Comparison of ENCODE assay signal across 8 mouse cellular contexts in the genomic region with DNA sequence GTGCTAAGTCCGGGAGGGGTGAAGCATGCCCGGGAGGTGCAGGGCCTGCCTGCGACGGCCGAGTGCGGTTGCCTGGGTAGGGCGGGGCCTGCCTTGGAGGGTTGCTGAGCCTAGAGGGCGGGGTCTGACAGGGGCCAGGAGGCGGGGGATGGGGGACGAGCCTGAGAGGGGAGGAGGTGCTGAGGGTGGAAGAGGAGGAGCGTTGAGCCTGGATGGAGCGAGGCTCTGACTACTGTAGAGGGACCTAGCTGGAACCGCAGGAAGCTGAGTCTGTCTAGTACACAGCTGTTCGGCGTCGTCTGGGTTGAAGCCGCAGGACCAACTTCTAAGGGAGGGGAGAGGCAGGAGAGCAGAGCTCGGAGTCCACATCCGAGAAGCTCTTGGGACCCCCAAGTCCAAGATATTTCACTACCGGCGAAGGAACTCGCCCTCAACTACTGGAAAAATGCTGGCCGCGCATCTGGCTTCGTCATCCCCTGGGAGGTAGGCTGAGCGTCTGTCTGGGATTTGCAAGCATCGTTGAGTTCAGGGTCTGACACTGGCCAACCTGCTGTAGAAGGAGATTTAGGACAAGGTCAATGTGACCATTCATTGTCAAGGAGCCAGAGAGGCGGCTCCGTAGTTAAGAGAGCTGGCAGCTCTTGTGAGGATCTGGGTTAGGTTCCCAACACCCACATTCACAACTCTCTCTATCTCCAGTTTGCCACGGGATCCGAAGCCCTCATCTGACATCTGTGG. TPM values are rescaled to one million over a fixed set of nuclear protein-coding genes. Genes with fewer than 3 reads are reported as not detected.
DNase-seq lines count a peak whose midpoint lies in the region; ATAC-seq and TF ChIP-seq lines count a peak whose summit lies in the region.

A gene (plus strand): TSS at position 112 of the 738 bp plus-strand sequence.

- peak within 1 kb of the TSS; percentile 81 for H3K4me2 ChIP-seq in CH12.LX (ENCODE audit: insufficient read depth, low read depth, poor library complexity, severe bottlenecking)
- peak within 1 kb of the TSS; percentile 80 for H3K4me2 ChIP-seq in heart, embryonic 15.5 days
- peak within 1 kb of the TSS; percentile 69 for H3K4me2 ChIP-seq in liver, postnatal 0 days (ENCODE audit: low read depth, low read length)
- peak within 1 kb of the TSS; percentile 64 for H3K4me2 ChIP-seq in neural tube, embryonic 13.5 days

- peaks cover 2 to 10% of the 10 kb centered on the region in 2 experiments; a peak in 2 of 4 replicates for H3K4me1 ChIP-seq in CH12.LX (ENCODE audit: control insufficient read depth in 1 of 2, insufficient read depth in 2 of 2)
- H3K4me1 ChIP-seq in heart, embryonic 15.5 days (replicated peaks): peaks cover 43% of the 10 kb centered on the region
- H3K4me1 ChIP-seq in liver, postnatal 0 days (ENCODE audit: insufficient read depth): peaks cover 24% of the 10 kb centered on the region
- peaks cover 58% of the 10 kb centered on the region for H3K4me1 ChIP-seq in neural tube, embryonic 13.5 days (replicated peaks)

- H3K4me3 ChIP-seq in CH12.LX (replicated peaks in 1 of 3; ENCODE audit: low read depth in 2 of 3, low read length in 2 of 3, poor library complexity in 1 of 3): peak within 1 kb of the TSS in 1 of 3 experiments; percentile 42
- peak within 1 kb of the TSS; percentile 45 for H3K4me3 ChIP-seq in heart, embryonic 15.5 days
- H3K4me3 ChIP-seq in liver, postnatal 0 days (ENCODE audit: low read depth, low read length): peak within 1 kb of the TSS; percentile 39
- peak within 1 kb of the TSS; percentile 36 for H3K4me3 ChIP-seq in neural tube, embryonic 13.5 days

- H3K27ac ChIP-seq in CH12.LX (ENCODE audit: insufficient read depth, low read depth): no peak within 1 kb of the TSS
- peak within 1 kb of the TSS; percentile 42 for H3K27ac ChIP-seq in heart, embryonic 15.5 days
- peak within 1 kb of the TSS; percentile 70 for H3K27ac ChIP-seq in liver, postnatal 0 days (ENCODE audit: low read depth)
- H3K27ac ChIP-seq in neural tube, embryonic 13.5 days (replicated peaks): no peak within 1 kb of the TSS

- peaks cover 90% of the 10 kb centered on the region for H3K27me3 ChIP-seq in CH12.LX (replicated peaks)
- peaks cover 79% of the 10 kb centered on the region for H3K27me3 ChIP-seq in heart, embryonic 15.5 days
- H3K27me3 ChIP-seq in liver, postnatal 0 days (ENCODE audit: insufficient read depth, low read length): peaks cover 55% of the 10 kb centered on the region
- H3K27me3 ChIP-seq in neural tube, embryonic 13.5 days: peaks cover 81% of the 10 kb centered on the region

- DNase-seq in CH12.LX (ENCODE audit: extremely low read depth): peak; percentile 80
- peak; percentile 92 for DNase-seq in brain, embryonic 14.5 days (ENCODE audit: low read depth)
- peak; percentile 50 for DNase-seq in fat pad, adult 2 months (ENCODE audit: extremely low read depth, low read depth, low spot score)
- DNase-seq in kidney, postnatal 10 days: peak; percentile 95
- DNase-seq in liver, postnatal 0 days: peak; percentile 88
- DNase-seq in thymus, postnatal 14 days: peak; percentile 87

- H3K36me3 ChIP-seq in CH12.LX (replicated peaks in 1 of 2; ENCODE audit: control insufficient read depth in 1 of 2, insufficient read depth in 1 of 2, low read length in 1 of 2): no peaks in the 10 kb centered on the region
- no peaks in the 10 kb centered on the region for H3K36me3 ChIP-seq in heart, embryonic 15.5 days
- no peaks in the 10 kb centered on the region for H3K36me3 ChIP-seq in liver, postnatal 0 days (replicated peaks; ENCODE audit: insufficient read depth, low read length)
- H3K36me3 ChIP-seq in neural tube, embryonic 13.5 days: no peaks in the 10 kb centered on the region

- dilution Hi-C loops in CH12.LX (cut with MboI; ENCODE audit: extremely low pct_ligation_motif_present, extremely low pct_unique_long_range_greater_than_20kb, low sequenced_read_pairs): no loop called here

- peak; percentile 51; the same call in 1 of the 2 replicates for TF ChIP-seq POLR2A in CH12.LX (IDR thresholded peaks at IDR 0.05; ENCODE audit: low read depth, low read length)
- TF ChIP-seq POLR2A in brain, embryonic 14.5 days (IDR thresholded peaks at IDR 0.05; ENCODE audit: borderline replicate concordance, extremely low read depth, insufficient read depth, insufficient read length, poor library complexity, severe bottlenecking): no peak

- H3K9me3 ChIP-seq in CH12.LX (replicated peaks; ENCODE audit: low read length): no peaks in the 10 kb centered on the region
- H3K9me3 ChIP-seq in heart, embryonic 15.5 days (replicated peaks): no peaks in the 10 kb centered on the region
- H3K9me3 ChIP-seq in liver, postnatal 0 days (ENCODE audit: low read length): no peaks in the 10 kb centered on the region
- H3K9me3 ChIP-seq in neural tube, embryonic 13.5 days: no peaks in the 10 kb centered on the region

- H3K79me2 ChIP-seq in CH12.LX (replicated peaks; ENCODE audit: control insufficient read depth, extremely low read depth, insufficient read depth, poor library complexity, severe bottlenecking): no peaks in the 10 kb centered on the region

- no peak within 1 kb of the TSS for H3K9ac ChIP-seq in CH12.LX (ENCODE audit: insufficient read depth, low read depth)
- H3K9ac ChIP-seq in heart, embryonic 15.5 days: peak within 1 kb of the TSS; percentile 34
- peak within 1 kb of the TSS; percentile 38; the same call in 1 of the 2 replicates for H3K9ac ChIP-seq in liver, postnatal 0 days (replicated peaks)
- H3K9ac ChIP-seq in neural tube, embryonic 13.5 days: peak within 1 kb of the TSS; percentile 58

- no peak for TF ChIP-seq RAD21 in CH12.LX (IDR thresholded peaks at IDR 0.05; ENCODE audit: low read depth, low read length)

- in situ Hi-C loops in CH12.LX (cut with MboI; ENCODE audit: low pct_ligation_motif_present, low pct_unique_long_range_greater_than_20kb, low sequenced_read_pairs): no loop called here

- TF ChIP-seq EP300 in CH12.LX (IDR thresholded peaks at IDR 0.05; ENCODE audit: low read length): no peak
- no peak for TF ChIP-seq EP300 in liver, postnatal 0 days (IDR thresholded peaks at IDR 0.05; ENCODE audit: low read depth)

- TF ChIP-seq CTCF in CH12.LX (conservative IDR thresholded peaks at IDR 0.05 in 1 of 2, IDR thresholded peaks at IDR 0.05 in 1 of 2; ENCODE audit: low read depth in 2 of 2, low read length in 2 of 2): no peak
- no peak for TF ChIP-seq CTCF in brain, embryonic 14.5 days (IDR thresholded peaks at IDR 0.05; ENCODE audit: borderline replicate concordance, extremely low read depth, insufficient read depth, insufficient read length)
- no peak for TF ChIP-seq CTCF in liver, postnatal 0 days (IDR thresholded peaks at IDR 0.05; ENCODE audit: low read depth)

- WGBS in heart, embryonic 15.5 days: 1% methylated on average over 31 of the region's 31 CpGs
- WGBS in liver, postnatal 0 days (ENCODE audit: insufficient replicate concordance): 2% methylated on average over 31 of the region's 31 CpGs
- WGBS in neural tube, embryonic 13.5 days: 1% methylated on average over 31 of the region's 31 CpGs

- ATAC-seq in heart, embryonic 15.5 days (replicated peaks; ENCODE audit: insufficient number of reproducible peaks, insufficient read depth, low FRiP score, low read depth): peak; percentile 93
- ATAC-seq in liver, postnatal 0 days: peak; percentile 92
- peak; percentile 82 for ATAC-seq in neural tube, embryonic 13.5 days (ENCODE audit: low read depth)

TF ChIP-seq in CH12.LX, 34 proteins besides CTCF, POLR2A, EP300 and RAD21:
- TF ChIP-seq MAZ (IDR thresholded peaks at IDR 0.05; ENCODE audit: low read depth, low read length) (0 out of 2 replicates have a peak, but pooled peaks have one; percentile 48), ZNF384 (IDR thresholded peaks at IDR 0.05; ENCODE audit: low read depth, low read length) (no peak), POLR2AphosphoS2 (IDR thresholded peaks at IDR 0.05; ENCODE audit: low read depth, low read length) (no peak)

RNA-seq across cellular contexts. Expression of the gene that starts here (rescaled TPM):
- total RNA-seq in CH12.LX (2012; rRNA removed) (0.08 and 0.21 TPM in 2 replicates), CH12.LX (2014; rRNA removed) (0.15 TPM in 1 of 2 replicates, not detected in the other)
- polyA plus RNA-seq in CH12.LX (2012; ENCODE audit: insufficient read length, low read depth): 0.19 and 0.40 TPM in 2 replicates
- 1.5 and 2.6 TPM in 2 replicates for polyA plus RNA-seq in brain, embryonic 14.5 days (2012; rRNA removed)
- polyA plus RNA-seq in heart, embryonic 15.5 days (2015; fragmentation: Nextera tagmentation; extraction: Ambion mirVana): 3.2 and 5.7 TPM in 2 replicates
- polyA plus RNA-seq in liver, postnatal 0 days (2015; fragmentation: Nextera tagmentation; extraction: Ambion mirVana): 3.0 and 4.2 TPM in 2 replicates
- 2.1 and 2.2 TPM in 2 replicates for polyA plus RNA-seq in neural tube, embryonic 13.5 days (2015; fragmentation: Nextera tagmentation; extraction: Ambion mirVana)

Comparison
In these comparisons a context has a peak if more than half of its experiments do, and no peak if none do; other contexts are left out.
1. Peak in DNase-seq and H3K4me2 ChIP-seq in CH12.LX; RNA of the gene not detected or under 1 TPM.
2. H3K27ac ChIP-seq: peak in heart, embryonic 15.5 days (single experiment) and liver, postnatal 0 days (single experiment); none in CH12.LX (single experiment) and neural tube, embryonic 13.5 days (single experiment).
3. Peak in every context shown above with its lines, with median percentiles within 50 percentile points of each other: DNase-seq, H3K4me2 ChIP-seq and ATAC-seq.